Mouse (Mus musculus): ENCODE results near the gene Adamts20. TPM values are rescaled to one million over a fixed set of nuclear protein-coding genes. Genes with fewer than 3 reads are reported as not detected.

Gene Adamts20
- total and polyA plus RNA-seq, 3 experiments, result 2.1 to 3.6 TPM; not detected in 1

DNA sequence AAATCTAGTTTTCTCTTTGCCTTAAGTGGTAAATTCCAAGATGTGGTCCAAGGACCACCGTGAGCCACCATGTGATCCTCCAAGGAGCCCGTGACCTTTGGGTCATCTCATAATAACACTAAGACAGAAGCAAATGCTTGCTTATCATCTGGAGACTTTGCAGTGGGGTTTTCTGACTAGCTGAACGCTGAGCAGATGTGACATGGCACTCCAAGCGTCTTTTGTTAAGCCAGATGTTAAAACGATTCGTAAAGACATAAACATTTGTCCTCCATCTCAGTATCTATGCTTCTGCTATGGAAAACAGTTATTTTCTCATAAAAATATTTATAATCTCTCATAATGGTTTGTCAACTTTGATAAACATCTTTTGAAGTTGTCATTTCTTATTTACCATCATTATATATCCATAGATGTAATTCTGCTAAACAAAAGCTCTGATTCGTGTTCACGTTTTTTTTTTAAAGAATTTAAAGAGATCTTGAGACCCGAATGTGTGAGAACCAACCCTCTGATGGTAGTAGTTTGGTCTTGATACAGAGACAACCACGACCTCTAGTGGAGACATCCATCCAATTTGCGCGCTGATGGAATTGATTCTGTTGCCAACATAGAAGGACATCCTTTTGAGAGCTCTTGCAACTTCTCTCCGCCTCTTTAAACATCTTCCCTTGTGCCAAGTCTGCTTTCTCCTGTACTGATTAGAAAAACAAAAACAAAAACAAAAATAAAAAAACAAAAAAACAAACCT is 212.1 kb downstream of the Adamts20 start:
- H3K27me3 ChIP-seq (ENCODE audit: control insufficient read depth in 1 of 2, insufficient read depth in 2 of 2, low read length in 2 of 2), result no peaks in the 10 kb centered on the region
- no peaks in the 10 kb centered on the region for H3K79me2 ChIP-seq (ENCODE audit: control insufficient read depth, insufficient read depth, low read length, poor library complexity)
- no peaks in the 10 kb centered on the region for H3K4me1 ChIP-seq (ENCODE audit: control insufficient read depth in 1 of 2, insufficient read depth in 2 of 2, low read length in 2 of 2)
- no peak for DNase-seq (ENCODE audit: low read depth, low spot score)
- TF ChIP-seq CTCF (IDR thresholded peaks at IDR 0.05 in 2 of 3, conservative IDR thresholded peaks at IDR 0.05 in 1 of 3; ENCODE audit: control insufficient read depth in 1 of 3, insufficient read depth in 1 of 3, low read depth in 2 of 3, low read length in 3 of 3, poor library complexity in 1 of 3, severe bottlenecking in 1 of 3), result no peak; a peak in 1 of 6 replicates
- no peak overlapping the region for H3K4me3 ChIP-seq (ENCODE audit: control insufficient read depth in 1 of 2, insufficient read depth in 1 of 2, low read depth in 2 of 2, low read length in 2 of 2)
- H3K27ac ChIP-seq (ENCODE audit: control insufficient read depth, low read depth, low read length), result no peak overlapping the region
- H3K9ac ChIP-seq (ENCODE audit: control insufficient read depth, low read depth, low read length, poor library complexity, severe bottlenecking), result no peak overlapping the region
- no peaks in the 10 kb centered on the region for H3K36me3 ChIP-seq (ENCODE audit: control insufficient read depth in 1 of 2, insufficient read depth in 2 of 2, low read length in 2 of 2)
- H3K9me3 ChIP-seq (replicated peaks; ENCODE audit: insufficient read depth, low read length), result no peaks in the 10 kb centered on the region

GRCm38 (mm10) chr15:94249766-94250165 is 215.5 kb downstream of the Adamts20 start:
- no peaks in the 10 kb centered on the region for H3K9me3 ChIP-seq (replicated peaks; ENCODE audit: insufficient read depth, low read length)
- H3K27ac ChIP-seq (ENCODE audit: control insufficient read depth, low read depth, low read length), result no peak overlapping the region
- TF ChIP-seq E2F4 (IDR thresholded peaks at IDR 0.05; ENCODE audit: borderline replicate concordance, low read depth, low read length) (no peak), CHD2 (IDR thresholded peaks at IDR 0.05; ENCODE audit: low read length) (no peak), TCF12 (IDR thresholded peaks at IDR 0.05; ENCODE audit: low read depth, low read length) (no peak), MAX (IDR thresholded peaks at IDR 0.05; ENCODE audit: low read length) (no peak), ZKSCAN1 (IDR thresholded peaks at IDR 0.05; ENCODE audit: low read depth, low read length) (no peak)
- no peak overlapping the region for H3K9ac ChIP-seq (ENCODE audit: control insufficient read depth, low read depth, low read length, poor library complexity, severe bottlenecking)
- no peak for DNase-seq (ENCODE audit: low read depth, low spot score)
- H3K79me2 ChIP-seq (ENCODE audit: control insufficient read depth, insufficient read depth, low read length, poor library complexity), result no peaks in the 10 kb centered on the region
- H3K4me1 ChIP-seq (ENCODE audit: control insufficient read depth in 1 of 2, insufficient read depth in 2 of 2, low read length in 2 of 2), result no peaks in the 10 kb centered on the region
- no peaks in the 10 kb centered on the region for H3K27me3 ChIP-seq (ENCODE audit: control insufficient read depth in 1 of 2, insufficient read depth in 2 of 2, low read length in 2 of 2)
- no peaks in the 10 kb centered on the region for H3K36me3 ChIP-seq (ENCODE audit: control insufficient read depth in 1 of 2, insufficient read depth in 2 of 2, low read length in 2 of 2)
- H3K4me3 ChIP-seq (ENCODE audit: control insufficient read depth in 1 of 2, insufficient read depth in 1 of 2, low read depth in 2 of 2, low read length in 2 of 2), result no peak overlapping the region

- Histone ChIP-seq H3K27ac (ENCODE audit: control insufficient read depth, low read depth, low read length) (no peak overlapping the region), H3K79me2 (ENCODE audit: control insufficient read depth, insufficient read depth, low read length, poor library complexity) (no peaks in the 10 kb centered on the region), H3K4me3 (ENCODE audit: control insufficient read depth in 1 of 2, insufficient read depth in 1 of 2, low read depth in 2 of 2, low read length in 2 of 2) (no peak overlapping the region), H3K27me3 (ENCODE audit: control insufficient read depth in 1 of 2, insufficient read depth in 2 of 2, low read length in 2 of 2) (no peaks in the 10 kb centered on the region), H3K36me3 (ENCODE audit: control insufficient read depth in 1 of 2, insufficient read depth in 2 of 2, low read length in 2 of 2) (no peaks in the 10 kb centered on the region), H3K9me3 (replicated peaks; ENCODE audit: insufficient read depth, low read length) (no peaks in the 10 kb centered on the region), H3K4me1 (ENCODE audit: control insufficient read depth in 1 of 2, insufficient read depth in 2 of 2, low read length in 2 of 2) (no peaks in the 10 kb centered on the region), H3K9ac (ENCODE audit: control insufficient read depth, low read depth, low read length, poor library complexity, severe bottlenecking) (no peak overlapping the region)
- DNase-seq (ENCODE audit: low read depth, low spot score), result no peak
- no peak for TF ChIP-seq POLR2AphosphoS5 (IDR thresholded peaks at IDR 0.05; ENCODE audit: borderline replicate concordance, low read depth, low read length)
- no peak for TF ChIP-seq ZKSCAN1 (IDR thresholded peaks at IDR 0.05; ENCODE audit: low read depth, low read length)
- TF ChIP-seq UBTF (IDR thresholded peaks at IDR 0.05; ENCODE audit: borderline replicate concordance, insufficient read depth, low read depth, low read length), result no peak
- TF ChIP-seq EP300 (IDR thresholded peaks at IDR 0.05; ENCODE audit: low read depth in 1 of 2, low read length in 2 of 2), result no peak
- TF ChIP-seq ZMIZ1 (IDR thresholded peaks at IDR 0.05; ENCODE audit: low read depth, low read length), result no peak
- no peak for TF ChIP-seq POLR2AphosphoS2 (IDR thresholded peaks at IDR 0.05; ENCODE audit: low read length)
- no peak for TF ChIP-seq MYB (IDR thresholded peaks at IDR 0.05; ENCODE audit: low read depth, low read length)
- no peak for TF ChIP-seq CTCF (IDR thresholded peaks at IDR 0.05 in 2 of 3, conservative IDR thresholded peaks at IDR 0.05 in 1 of 3; ENCODE audit: control insufficient read depth in 1 of 3, insufficient read depth in 1 of 3, low read depth in 2 of 3, low read length in 3 of 3, poor library complexity in 1 of 3, severe bottlenecking in 1 of 3)
- no peak for TF ChIP-seq USF2 (IDR thresholded peaks at IDR 0.05; ENCODE audit: borderline replicate concordance in 1 of 2, insufficient read depth in 1 of 2, low read depth in 1 of 2, low read length in 2 of 2)
Observed at GRCm38 (mm10) chr15:94248386-94248785, 216.8 kb downstream of the Adamts20 start.

All from MEL (cell line).